Mouse (Mus musculus) MEL (cell line): ENCODE results near the gene Rbm48. TPM values are rescaled to one million over a fixed set of nuclear protein-coding genes. Genes with fewer than 3 reads are reported as not detected.

ENCODE experiments used
- DNase-seq: peaks from one replicate; pipeline ENCODE4 v3.0.0; 2011; ENCODE audit warnings: low read depth, low spot score
- H3K27ac ChIP-seq: 2 replicates; pipeline ENCODE4 v1.5.1; 2012; ENCODE audit warnings: low read depth, mild to moderate bottlenecking, control low read depth, low read length, moderate library complexity; ENCODE audit not compliant: control insufficient read depth
- H3K27me3 ChIP-seq, 2 experiments: fragments of 150-350 bp in 1 of 2; sonication (generic) in 1 of 2; 2 replicates each; pipeline ENCODE4 v1.6.1; 2012; ENCODE audit warnings: low read length in 2 of 2, mild to moderate bottlenecking in 2 of 2, improper control_type of control experiment in 1 of 2, moderate library complexity in 1 of 2; ENCODE audit not compliant: insufficient read depth in 2 of 2, control insufficient read depth in 1 of 2
- H3K36me3 ChIP-seq, 2 experiments: 2 replicates each; pipeline ENCODE4 v1.6.1; 2012 to 2014; ENCODE audit warnings: low read length in 2 of 2, improper control_type of control experiment in 1 of 2, inconsistent platforms in 1 of 2, mild to moderate bottlenecking in 1 of 2; ENCODE audit not compliant: insufficient read depth in 2 of 2, control insufficient read depth in 1 of 2
- H3K4me1 ChIP-seq, 2 experiments: fragments of 150-350 bp in 1 of 2; sonication (generic) in 1 of 2; 2 replicates each; pipeline ENCODE4 v1.6.1; 2012; ENCODE audit warnings: low read length in 2 of 2, improper control_type of control experiment in 1 of 2, mild to moderate bottlenecking in 1 of 2; ENCODE audit not compliant: insufficient read depth in 2 of 2, control insufficient read depth in 1 of 2
- H3K4me3 ChIP-seq, 2 experiments: fragments of 150-350 bp in 1 of 2; sonication (generic) in 1 of 2; 2 replicates each; pipeline ENCODE4 v1.5.1; 2012; ENCODE audit warnings: low read depth in 2 of 2, low read length in 2 of 2, mild to moderate bottlenecking in 2 of 2, moderate library complexity in 2 of 2, control low read depth in 1 of 2, improper control_type of control experiment in 1 of 2; ENCODE audit not compliant: control insufficient read depth in 1 of 2, insufficient read depth in 1 of 2
- H3K79me2 ChIP-seq: 2 replicates; pipeline ENCODE4 v1.6.1; 2012; ENCODE audit warnings: mild to moderate bottlenecking, low read length, moderate library complexity; ENCODE audit not compliant: control insufficient read depth, poor library complexity, insufficient read depth
- H3K9ac ChIP-seq: 2 replicates; pipeline ENCODE4 v1.6.1; 2012; ENCODE audit warnings: low read depth, mild to moderate bottlenecking, control low read depth, low read length, moderate library complexity; ENCODE audit not compliant: control insufficient read depth, poor library complexity, severe bottlenecking
- H3K9me3 ChIP-seq: fragments of 150-350 bp; sonication (generic); replicated peaks from 2 replicates; pipeline ENCODE4 v1.6.1; 2012; ENCODE audit warnings: mild to moderate bottlenecking, low read length, improper control_type of control experiment, moderate library complexity; ENCODE audit not compliant: insufficient read depth
- CTCF ChIP-seq, 3 experiments: IDR thresholded peaks in 2 of 3; conservative IDR thresholded peaks in 1 of 3; 2 replicates each; pipeline ENCODE4 v1.5.1; 2011 to 2012; ENCODE audit warnings: low read length in 3 of 3, low read depth in 2 of 3, mild to moderate bottlenecking in 2 of 3, improper control_type of control experiment in 1 of 3, inconsistent platforms in 1 of 3, mixed read lengths in 1 of 3, moderate library complexity in 1 of 3; ENCODE audit not compliant: control insufficient read depth in 1 of 3, insufficient read depth in 1 of 3, poor library complexity in 1 of 3, severe bottlenecking in 1 of 3
- ELF1 ChIP-seq: IDR thresholded peaks from 2 replicates; pipeline ENCODE4 v1.6.1; 2014; ENCODE audit warnings: low read depth, mild to moderate bottlenecking, inconsistent platforms, low read length, improper control_type of control experiment, moderate library complexity
- HCFC1 ChIP-seq: IDR thresholded peaks from 2 replicates; pipeline ENCODE4 v1.6.1; 2012; ENCODE audit warnings: low read depth, mild to moderate bottlenecking, inconsistent platforms, low read length, improper control_type of control experiment, moderate library complexity
- JUND ChIP-seq: IDR thresholded peaks from 2 replicates; pipeline ENCODE4 v1.6.1; 2011; ENCODE audit warnings: low read depth, mild to moderate bottlenecking, improper control_type of control experiment, low read length
- MAX ChIP-seq: IDR thresholded peaks from 2 replicates; pipeline ENCODE4 v1.6.1; 2011; ENCODE audit warnings: low read length, improper control_type of control experiment
- MYC ChIP-seq: IDR thresholded peaks from 2 replicates; pipeline ENCODE4 v1.6.1; 2011; ENCODE audit warnings: low read depth, mild to moderate bottlenecking, low read length, improper control_type of control experiment, moderate library complexity
- POLR2AphosphoS2 ChIP-seq: IDR thresholded peaks from 2 replicates; pipeline ENCODE4 v1.6.1; 2011; ENCODE audit warnings: low read length, improper control_type of control experiment
- POLR2AphosphoS5 ChIP-seq: IDR thresholded peaks from 2 replicates; pipeline ENCODE4 v1.6.1; 2012; ENCODE audit warnings: low read depth, borderline replicate concordance, mild to moderate bottlenecking, inconsistent platforms, low read length, moderate library complexity, mixed read lengths
- RAD21 ChIP-seq: IDR thresholded peaks from 2 replicates; pipeline ENCODE4 v1.6.1; 2011; ENCODE audit warnings: mild to moderate bottlenecking, low read depth, low read length, improper control_type of control experiment
- RCOR1 ChIP-seq: IDR thresholded peaks from 2 replicates; pipeline ENCODE4 v1.6.1; 2012; ENCODE audit warnings: low read depth, mild to moderate bottlenecking, inconsistent platforms, low read length, improper control_type of control experiment
- SMC3 ChIP-seq: IDR thresholded peaks from 2 replicates; pipeline ENCODE4 v1.6.1; 2011; ENCODE audit warnings: low read depth, low read length, improper control_type of control experiment
- TAL1 ChIP-seq: IDR thresholded peaks from 2 replicates; pipeline ENCODE4 v1.6.1; 2012; ENCODE audit warnings: mild to moderate bottlenecking, inconsistent platforms, low read length, moderate library complexity, mixed read lengths
- ZC3H11A ChIP-seq: IDR thresholded peaks from 2 replicates; pipeline ENCODE4 v1.6.1; 2012; ENCODE audit warnings: low read depth, mild to moderate bottlenecking, inconsistent platforms, low read length, improper control_type of control experiment
- polyA plus RNA-seq, 2 experiments: library from polyadenylated mRNA; stranded (reverse) in 1 of 2; unstranded in 1 of 2; fragments of >175 nt in 1 of 2; fragments of >200 nt in 1 of 2; gene quantifications; 2 replicates each; pipeline versions ENCODE4 v1.2.1 to v1.2.4; 2012; ENCODE audit warnings: low replicate concordance in 2 of 2, low read depth in 1 of 2; ENCODE audit not compliant: insufficient read length in 2 of 2, insufficient read depth in 1 of 2, missing spikeins in 1 of 2
- total RNA-seq: library from RNA; depleted of rRNA; stranded (reverse); fragments of 300-350 nt; gene quantifications from 2 replicates; pipeline ENCODE4 v1.2.3, GENCODE M21; 2012

Gene Rbm48
- total and polyA plus RNA-seq, 3 experiments: 12.0 to 12.9 TPM; not detected in 1

DNA sequence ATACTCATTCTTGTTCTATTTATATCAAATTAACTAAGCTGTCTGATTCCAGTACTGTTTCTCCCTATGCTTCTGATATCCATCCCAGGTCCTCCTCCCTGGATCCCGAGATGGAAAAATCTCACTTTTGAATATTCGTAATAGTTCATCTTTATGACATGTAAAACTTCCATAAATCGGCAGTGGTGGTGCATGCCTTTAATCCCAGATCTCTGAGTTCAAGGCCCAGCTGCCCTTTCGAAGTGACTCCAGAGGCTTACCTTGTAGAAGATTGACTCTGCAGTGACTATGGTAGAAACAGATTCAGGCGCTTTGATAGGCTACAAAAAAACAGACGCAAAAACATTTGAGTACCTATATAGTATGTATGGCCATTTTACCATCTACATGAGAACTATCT lies 48.2 kb upstream of the Rbm48 start:
- Histone ChIP-seq H3K27ac (no peak overlapping the region), H3K4me1 (peaks cover 6 to 10% of the 10 kb centered on the region in 2 experiments), H3K79me2 (peaks cover 25% of the 10 kb centered on the region), H3K9ac (no peak overlapping the region), H3K27me3 (no peaks in the 10 kb centered on the region), H3K4me3 (no peak overlapping the region), H3K36me3 (peaks cover 26 to 38% of the 10 kb centered on the region in 2 experiments), H3K9me3 (no peaks in the 10 kb centered on the region)
- no peak for DNase-seq
- TF ChIP-seq ZC3H11A (no peak), TAL1 (no peak), SMC3 (no peak), MYC (no peak), JUND (no peak), POLR2AphosphoS2 (no peak), ELF1 (no peak), HCFC1 (no peak)

DNA sequence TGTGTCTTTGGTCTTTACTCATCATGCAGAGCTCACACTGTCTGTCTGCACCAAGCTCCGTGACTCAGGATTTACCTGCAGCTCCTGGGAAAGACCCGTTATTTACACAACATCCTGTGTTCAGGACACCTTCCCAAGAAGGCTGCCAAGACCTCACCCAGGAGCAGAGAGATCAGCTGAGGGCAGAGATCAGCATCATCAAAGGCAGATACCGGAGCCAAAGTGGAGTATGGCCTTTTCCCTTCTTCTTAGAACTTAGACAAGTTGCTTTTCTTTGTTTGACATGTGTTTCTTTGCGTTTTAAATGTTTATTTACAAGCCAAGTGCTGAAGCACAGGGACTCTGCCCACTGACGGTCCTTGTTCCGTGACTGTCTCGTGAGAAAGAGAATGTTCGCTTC lies 38.9 kb upstream of the Rbm48 start:
- Histone ChIP-seq H3K79me2 (no peaks in the 10 kb centered on the region), H3K9ac (no peak overlapping the region), H3K4me3 (no peak overlapping the region), H3K27ac (no peak overlapping the region), H3K36me3 (peaks cover 4 to 9% of the 10 kb centered on the region in 2 experiments), H3K4me1 (peaks cover 0 to 3% of the 10 kb centered on the region in 2 experiments; a peak in 2 of 4 replicates), H3K9me3 (no peaks in the 10 kb centered on the region), H3K27me3 (no peaks in the 10 kb centered on the region)
- no peak for TF ChIP-seq JUND
- DNase-seq: no peak

DNA sequence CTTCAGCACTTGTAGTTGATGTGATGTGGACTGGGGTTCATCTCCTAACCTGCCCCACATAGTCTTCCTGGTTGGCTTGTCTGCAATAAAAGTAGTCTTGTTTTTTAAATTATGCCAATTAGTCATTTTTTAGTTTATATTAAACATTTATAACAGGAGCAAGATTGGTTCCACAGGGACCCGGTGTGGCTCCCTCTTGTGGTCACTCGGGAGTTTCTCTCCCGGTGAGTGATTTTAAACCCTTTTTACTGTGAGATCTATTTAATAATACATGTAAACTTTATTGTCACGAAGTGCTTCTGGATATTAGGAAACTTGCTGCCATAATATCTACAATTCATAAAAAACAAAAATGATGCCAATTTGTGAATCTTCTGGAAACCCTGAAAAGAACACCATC lies 37.6 kb upstream of the Rbm48 start:
- no peak overlapping the region for H3K4me3 ChIP-seq
- H3K27me3 ChIP-seq: no peaks in the 10 kb centered on the region
- no peak overlapping the region for H3K9ac ChIP-seq
- H3K9me3 ChIP-seq: no peaks in the 10 kb centered on the region
- H3K4me1 ChIP-seq: peaks cover 0 to 3% of the 10 kb centered on the region in 2 experiments; a peak in 2 of 4 replicates
- H3K36me3 ChIP-seq: peaks cover 4 to 5% of the 10 kb centered on the region in 2 experiments
- TF ChIP-seq SMC3 (peak; percentile 74), POLR2AphosphoS5 (no peak), RCOR1 (no peak), RAD21 (peak; percentile 59), CTCF (IDR thresholded peaks at IDR 0.05 in 2 of 3, conservative IDR thresholded peaks at IDR 0.05 in 1 of 3; ENCODE audit: control insufficient read depth in 1 of 3, insufficient read depth in 1 of 3, low read depth in 2 of 3, low read length in 3 of 3, poor library complexity in 1 of 3, severe bottlenecking in 1 of 3) (peak; percentile 73 to 82 (median 74)), MAX (no peak), ZC3H11A (0 out of 2 replicates have a peak, but pooled peaks have one; percentile 33)
- peak; percentile 67 for DNase-seq
- no peaks in the 10 kb centered on the region for H3K79me2 ChIP-seq
- H3K27ac ChIP-seq: no peak overlapping the region
